Mouse (Mus musculus) heart, postnatal 25 days (tissue): Measurements from ENCODE around the gene Cops7b. TPM values are rescaled to one million over a fixed set of nuclear protein-coding genes. Genes with fewer than 3 reads are reported as not detected.

Experiments used
- DNase-seq: peaks from one replicate; pipeline ENCODE4 v3.0.0; 2022; ENCODE audit warnings: low spot score
- intact Hi-C: fragments of 180-260 bp; cut with DNase I; formaldehyde crosslinking; loops from one replicate; pipeline ENCODE4 v1.15.1; 2025
- total RNA-seq, 2 experiments: library from RNA; stranded (reverse); gene quantifications; 2 replicates each; pipeline ENCODE4 v1.2.3; 2021

The Cops7b gene
- total RNA-seq, 2 experiments from 2014 or later: 10.1 TPM

DNA sequence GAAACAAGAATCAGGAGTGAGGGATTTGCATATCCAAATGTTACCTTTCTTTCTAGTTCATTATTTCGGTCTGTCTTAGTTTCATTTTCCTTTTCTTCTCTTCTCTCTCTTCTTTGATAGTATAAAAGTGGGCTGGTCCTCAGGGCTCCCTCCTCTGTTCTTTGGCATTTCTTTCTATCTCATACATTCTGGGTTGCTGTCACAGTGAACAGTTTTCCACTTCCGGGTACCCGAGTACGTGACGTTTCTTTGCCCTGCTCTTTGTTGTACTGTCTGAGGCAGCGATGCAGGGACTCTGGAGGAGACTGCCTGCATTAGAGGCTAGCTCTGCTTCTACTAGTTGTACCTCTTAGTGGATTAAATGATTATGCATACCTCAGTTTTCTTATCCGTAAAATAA, 11.8 kb downstream of the Cops7b start:
- no peak for DNase-seq
- intact Hi-C loops: no loop called here

DNA sequence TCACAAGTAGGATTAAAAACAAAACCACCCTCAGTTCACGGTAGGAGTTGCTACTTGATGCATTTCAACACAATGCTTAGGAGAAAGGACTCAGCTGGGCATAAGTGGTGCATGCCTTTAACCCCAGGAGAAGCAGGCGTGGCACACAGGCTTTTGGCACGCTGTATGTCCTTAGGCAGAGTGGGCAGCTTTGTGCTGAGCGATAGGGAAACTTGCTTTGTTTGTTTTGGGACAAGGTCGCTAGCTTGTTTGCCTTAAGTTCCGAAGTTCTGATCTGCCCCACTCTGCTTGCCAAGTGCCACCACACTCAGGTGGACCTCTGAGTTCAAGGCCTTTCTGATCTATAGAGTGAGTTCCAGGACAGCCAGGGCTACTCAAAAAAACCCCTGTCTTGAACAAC, 12.6 kb downstream of the Cops7b start:
- no peak for DNase-seq
- intact Hi-C loops: no loop called here

DNA sequence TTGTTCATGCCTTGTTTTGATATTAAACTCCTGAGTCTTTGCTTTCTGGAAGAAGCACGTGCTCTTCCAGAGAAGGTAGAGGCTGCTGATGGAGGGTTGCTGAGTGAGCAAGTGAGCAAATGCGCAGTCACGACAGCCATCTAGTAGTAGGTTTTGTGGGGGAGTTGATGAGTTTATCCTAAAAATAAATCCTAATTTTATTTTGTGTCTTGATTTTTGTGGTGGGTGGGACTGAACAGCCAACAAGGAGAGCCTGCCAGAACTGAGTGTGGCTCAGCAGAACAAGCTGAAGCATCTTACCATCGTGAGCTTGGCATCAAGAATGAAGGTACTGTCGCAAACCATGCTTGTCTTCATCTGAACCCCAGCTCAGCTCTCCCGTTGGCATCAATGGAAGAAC, 13.8 kb downstream of the Cops7b start:
- intact Hi-C loops: no loop called here
- DNase-seq: no peak

DNA sequence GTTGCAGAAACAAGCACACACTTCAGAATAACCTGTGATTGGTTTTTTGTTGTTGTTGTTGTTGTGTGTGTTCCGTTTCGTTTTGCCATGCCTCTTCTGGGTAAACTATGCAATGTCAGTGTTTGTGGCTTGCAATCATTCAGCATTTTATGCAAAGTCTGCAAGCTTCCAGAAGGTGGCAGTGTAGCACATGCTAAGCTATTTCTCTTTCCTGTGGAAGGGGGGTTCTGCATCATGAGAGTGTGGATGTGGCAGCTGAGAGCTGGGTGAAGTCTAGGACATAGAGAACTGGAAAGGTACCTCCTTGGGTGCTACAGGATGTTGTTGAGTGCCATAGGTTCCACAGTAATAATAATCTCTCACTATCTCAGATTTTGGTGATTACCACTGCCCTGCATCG, 15.8 kb downstream of the Cops7b start:
- no peak for DNase-seq
- intact Hi-C loops: no loop called here

DNA sequence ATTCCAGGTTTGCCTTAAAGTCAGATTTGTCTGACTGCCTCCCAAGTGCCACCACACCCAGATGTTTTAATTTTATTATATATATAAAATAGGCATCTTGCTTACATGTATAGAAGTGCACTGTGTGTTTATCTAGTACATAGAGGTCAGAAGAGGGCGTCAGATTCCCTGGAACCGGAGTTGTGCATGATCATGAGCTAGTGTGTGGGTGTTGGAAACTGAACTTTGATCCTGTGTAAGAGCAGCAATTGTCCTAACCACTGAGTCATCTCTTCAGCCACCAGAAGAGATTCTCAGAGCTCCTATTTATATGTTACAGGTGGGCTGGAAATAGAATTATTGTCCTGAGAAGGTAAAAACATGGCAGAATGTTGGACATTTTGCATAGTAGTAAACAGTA, 17.4 kb downstream of the Cops7b start:
- intact Hi-C loops: no loop called here
- no peak for DNase-seq

DNA sequence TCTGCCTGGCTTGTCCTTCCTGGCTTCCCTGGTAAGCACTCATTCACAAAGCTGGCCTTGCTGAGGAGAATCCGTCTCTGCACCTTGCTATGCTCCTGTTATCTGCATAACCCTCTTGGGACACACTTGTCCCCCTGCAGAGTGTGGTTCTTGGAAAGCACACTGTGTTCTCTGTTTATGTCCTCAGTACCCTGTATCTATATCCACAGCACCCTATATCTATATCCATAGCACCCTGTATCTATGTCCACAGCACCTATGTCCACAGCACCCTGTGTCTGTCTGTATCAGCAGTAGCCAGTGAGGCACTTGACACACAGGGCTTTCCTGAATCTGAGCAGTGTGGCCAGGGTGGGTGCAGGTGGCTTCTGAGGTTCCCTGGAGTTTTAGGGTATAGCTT, 28.2 kb downstream of the Cops7b start:
- no peak for DNase-seq
- intact Hi-C loops: no loop called here

DNA sequence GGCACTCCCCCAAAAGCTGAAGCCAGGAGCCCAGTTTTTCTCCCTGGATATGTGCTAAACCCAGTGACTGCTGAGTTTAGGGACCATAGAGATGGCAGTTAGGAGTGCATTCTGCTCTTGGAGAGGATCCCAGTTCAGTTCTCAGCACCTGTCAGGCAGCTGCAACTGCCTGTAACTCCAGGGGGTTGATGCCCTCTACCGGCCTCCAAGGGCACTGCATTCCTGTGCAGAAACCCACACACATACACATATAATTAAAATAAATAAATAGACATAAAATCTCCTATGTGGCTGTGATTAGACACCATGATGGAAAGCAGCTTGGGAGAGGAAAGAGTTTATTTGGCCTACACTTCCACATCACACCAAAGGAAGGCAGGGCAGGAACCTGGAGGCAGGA, 29.4 kb downstream of the Cops7b start:
- intact Hi-C loops: no loop called here
- no peak for DNase-seq

DNA sequence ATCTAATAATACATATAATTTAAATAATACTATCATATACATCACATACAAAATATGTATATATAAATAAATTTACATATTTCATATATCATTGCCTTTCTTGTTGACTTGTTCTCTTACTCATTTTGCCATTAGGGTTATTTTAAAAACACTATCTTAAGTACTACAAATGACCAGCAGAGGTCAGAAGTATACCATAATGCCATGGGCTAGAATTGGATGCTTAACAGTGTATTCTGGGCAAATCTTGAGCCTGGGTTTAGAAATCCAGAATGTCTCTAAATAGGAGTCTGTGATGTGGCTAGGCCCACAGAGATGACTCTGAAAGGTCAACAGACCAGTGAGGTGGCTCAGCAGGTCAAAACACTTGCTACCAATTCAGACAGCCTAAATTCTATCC, 31.6 kb downstream of the Cops7b start:
- no peak for DNase-seq
- intact Hi-C loops: loop anchor here (1.0 kb wide), 1 partner anchor 428 kb away; no protein-coding TSS in a partner anchor

DNA sequence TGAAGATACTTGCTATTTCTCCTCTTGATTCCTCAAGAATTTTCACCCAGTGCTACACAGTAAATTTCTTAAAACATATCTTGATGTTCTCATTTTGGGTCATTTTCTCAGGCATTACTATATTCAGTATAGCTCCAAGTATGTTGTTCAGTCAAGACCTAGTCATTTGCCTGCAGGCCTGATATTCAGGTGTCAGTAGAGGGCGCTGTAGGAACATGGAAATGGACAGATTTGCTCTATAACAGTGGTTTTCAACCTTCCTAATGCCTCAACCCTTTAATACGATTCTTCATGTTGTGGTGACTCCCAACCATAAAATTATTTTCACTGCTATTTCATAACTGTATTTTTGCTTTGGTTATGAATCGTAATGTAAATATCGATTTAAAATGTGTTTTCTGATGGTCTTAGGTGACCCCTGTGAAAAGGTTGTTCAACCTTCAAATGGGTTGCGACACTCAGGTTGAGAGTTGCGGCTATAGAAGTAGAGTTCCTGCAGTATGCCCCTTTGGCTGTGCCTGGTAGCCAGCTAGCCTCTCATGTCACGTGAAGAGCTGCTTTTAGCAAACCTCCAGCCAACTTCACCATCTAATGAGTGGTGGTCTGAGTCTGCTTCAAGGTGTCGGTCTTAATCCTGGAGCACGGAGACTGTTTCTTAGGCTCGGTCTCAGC, 35.9 kb downstream of the Cops7b start:
- no peak for DNase-seq
- intact Hi-C loops: loop anchor here (2.0 to 5.0 kb wide), 2 partner anchors 422 to 569 kb away; no protein-coding TSS in a partner anchor

DNA sequence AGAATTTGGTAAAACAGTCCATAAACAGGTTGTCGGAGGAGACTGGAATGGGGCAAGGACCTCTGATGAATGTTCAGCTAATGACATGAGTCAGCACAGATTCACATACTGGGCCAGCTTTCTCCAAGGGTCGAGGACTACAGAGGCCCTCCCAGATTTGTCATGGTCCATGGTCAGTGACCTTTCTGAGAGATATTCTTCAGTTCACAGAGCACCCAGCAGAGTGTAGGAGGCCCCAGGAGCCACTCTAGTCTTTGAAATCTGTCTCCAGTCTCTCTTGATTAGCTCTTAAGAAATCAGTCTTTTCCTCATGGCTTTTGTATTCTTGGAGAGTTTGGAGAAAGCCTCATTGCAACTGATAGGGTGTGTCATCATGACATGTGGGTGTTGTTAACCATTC, 39.6 kb downstream of the Cops7b start:
- intact Hi-C loops: no loop called here
- no peak for DNase-seq

DNA sequence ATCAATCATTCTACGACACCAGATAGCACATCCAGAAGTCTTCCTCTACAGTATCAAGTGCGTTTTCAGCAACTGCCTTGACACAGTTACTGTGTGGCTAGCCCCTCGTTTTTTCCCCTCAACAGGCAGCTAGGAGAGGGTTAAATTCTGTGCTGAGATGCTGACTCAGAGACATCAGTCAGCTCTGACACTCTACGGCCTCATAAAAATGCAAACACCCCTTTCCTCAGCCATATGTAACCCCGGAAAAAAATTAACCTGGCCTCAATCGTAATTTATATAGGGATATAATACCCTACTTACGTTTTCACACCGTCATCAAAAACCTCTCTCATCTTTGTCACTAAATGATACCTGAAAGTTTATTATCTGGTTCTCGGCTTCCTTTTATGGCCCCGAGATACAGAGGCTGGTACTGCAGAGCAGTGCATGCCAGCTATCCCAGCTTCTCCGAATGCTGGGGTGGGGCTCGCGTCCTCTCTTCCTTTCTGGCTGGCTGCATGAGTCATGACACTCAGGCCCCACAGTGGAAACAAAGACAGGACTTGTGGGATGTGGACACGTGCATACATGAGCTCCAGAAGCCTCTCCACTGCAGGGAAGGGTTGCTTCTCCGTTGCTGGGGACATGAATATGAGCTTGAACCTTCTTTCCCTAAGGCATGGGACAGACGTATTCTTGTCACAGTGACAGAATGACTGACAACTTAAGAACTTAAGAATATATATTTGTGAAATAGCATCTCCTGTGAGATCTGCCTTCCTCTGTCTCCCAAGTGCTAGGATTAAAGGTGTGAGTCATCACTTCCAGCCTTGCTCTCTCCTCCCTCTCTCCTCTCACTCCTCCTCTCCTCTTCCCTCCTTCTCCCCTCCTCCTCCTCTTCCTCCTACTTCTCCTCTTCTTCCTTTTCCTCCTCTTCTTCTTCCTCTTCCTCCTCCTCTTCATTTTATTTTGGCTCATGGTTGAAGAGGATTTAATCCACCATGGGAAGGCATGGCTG, 40.6 kb downstream of the Cops7b start:
- no peak for DNase-seq
- intact Hi-C loops: no loop called here

DNA sequence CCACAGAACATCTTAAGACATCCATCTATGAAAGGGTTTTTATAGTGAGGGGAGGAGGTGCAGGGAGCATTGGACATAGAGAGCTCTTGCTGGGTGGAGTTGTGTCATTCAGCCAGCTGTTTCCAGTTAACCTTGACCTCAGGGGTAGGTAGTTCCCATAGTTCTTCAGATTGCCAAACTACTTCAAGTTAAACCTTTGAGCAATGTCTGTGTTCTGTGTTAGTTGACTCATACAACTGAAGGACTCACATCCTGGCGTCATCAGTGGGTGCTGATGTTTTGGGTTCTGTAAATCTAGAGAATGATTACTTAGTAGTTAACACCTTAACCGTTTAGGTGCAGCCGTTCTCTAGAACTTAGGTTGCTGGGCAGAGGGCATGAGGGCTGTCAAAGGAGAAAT, 45.6 kb downstream of the Cops7b start:
- intact Hi-C loops: no loop called here
- DNase-seq: no peak

DNA sequence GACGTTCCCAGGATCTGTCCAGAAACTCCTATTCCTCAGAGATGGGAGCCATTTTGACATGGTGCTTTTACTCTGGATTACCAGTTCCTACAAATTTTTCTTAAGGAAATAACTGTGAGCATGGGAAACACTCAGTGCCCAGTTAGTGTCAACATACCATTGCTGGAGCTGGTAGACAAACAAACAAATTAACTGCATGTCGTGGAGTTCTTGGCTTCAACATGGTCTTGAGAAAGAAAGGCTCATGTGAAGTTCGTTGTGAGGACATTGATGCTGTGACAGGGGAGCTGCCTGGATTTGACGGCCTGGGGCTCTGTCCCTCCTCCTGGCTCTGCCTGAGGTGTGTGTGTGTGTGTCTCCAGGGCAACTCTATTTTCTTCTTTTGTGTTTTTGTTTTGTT, 47.2 kb downstream of the Cops7b start:
- no peak for DNase-seq
- intact Hi-C loops: no loop called here

DNA sequence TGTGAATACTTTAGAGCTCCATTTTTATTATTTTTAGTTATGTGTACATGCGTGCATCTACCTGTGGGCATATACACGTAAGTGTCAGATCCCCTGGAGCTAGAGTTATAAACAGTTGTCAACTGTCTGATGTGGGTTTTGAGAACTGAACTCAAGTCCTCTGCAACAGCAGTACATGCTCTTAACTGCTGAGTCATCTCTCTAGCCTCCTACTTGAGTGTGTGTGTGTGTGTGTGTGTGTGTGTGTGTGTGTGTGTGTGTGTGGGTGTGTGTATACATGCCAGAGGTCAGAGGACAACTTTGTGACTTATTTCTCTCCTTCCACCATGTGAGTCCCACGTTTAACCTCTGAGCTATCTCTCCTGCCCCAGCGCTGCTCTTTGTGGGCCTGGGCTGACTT, 47.8 kb downstream of the Cops7b start:
- intact Hi-C loops: no loop called here
- DNase-seq: no peak

DNA sequence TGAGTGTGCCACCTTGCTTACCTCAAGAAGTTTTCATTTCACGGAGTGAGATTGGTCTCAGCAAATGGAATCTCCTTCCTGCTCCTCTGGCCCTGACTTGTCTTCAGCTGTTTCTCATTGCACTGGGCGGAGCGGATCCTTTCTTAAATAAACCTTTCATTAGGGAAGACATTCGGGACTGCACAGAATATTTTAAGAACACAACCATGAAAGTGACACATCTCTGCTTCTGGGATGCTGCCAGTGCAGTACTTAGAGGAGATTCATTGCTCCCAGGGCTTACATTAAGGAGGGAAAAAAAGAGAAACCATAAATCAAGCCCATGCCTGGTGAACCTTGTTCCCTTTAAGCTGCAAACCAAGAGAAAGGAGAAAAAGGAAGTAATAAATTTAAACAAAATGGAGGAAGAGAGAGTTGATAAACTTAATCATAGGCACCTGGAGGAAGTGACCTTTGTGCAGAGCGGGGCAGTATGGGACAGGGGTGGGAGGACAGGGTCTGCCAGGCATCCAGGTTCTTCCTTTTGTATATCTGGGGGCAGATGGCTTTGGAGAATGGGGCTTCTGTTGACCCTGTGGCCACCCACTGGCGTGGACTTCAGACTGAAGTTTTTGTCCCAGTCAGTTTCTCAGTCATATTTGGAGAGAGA, 50.2 kb downstream of the Cops7b start:
- DNase-seq: no peak
- intact Hi-C loops: no loop called here

DNA sequence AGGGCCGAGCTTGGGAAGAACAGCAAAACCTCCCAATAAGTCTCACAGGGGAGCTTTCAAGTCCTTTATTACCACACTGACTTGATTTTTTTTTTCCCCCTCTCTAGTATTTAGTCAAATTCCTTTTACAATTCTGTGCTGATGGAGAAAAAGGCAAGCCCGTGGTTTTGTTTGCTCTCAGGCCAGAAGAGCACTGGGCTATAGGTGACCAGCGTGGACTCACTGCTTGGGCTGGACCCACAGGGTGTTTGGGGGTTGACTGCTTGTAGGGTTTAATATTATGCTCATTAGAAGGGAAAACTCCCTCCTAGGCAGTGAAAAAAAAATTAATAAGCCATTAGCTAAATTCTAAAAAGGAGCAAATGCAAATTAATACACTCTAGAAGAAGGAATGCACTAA, 50.7 kb downstream of the Cops7b start:
- no peak for DNase-seq
- intact Hi-C loops: no loop called here

DNA sequence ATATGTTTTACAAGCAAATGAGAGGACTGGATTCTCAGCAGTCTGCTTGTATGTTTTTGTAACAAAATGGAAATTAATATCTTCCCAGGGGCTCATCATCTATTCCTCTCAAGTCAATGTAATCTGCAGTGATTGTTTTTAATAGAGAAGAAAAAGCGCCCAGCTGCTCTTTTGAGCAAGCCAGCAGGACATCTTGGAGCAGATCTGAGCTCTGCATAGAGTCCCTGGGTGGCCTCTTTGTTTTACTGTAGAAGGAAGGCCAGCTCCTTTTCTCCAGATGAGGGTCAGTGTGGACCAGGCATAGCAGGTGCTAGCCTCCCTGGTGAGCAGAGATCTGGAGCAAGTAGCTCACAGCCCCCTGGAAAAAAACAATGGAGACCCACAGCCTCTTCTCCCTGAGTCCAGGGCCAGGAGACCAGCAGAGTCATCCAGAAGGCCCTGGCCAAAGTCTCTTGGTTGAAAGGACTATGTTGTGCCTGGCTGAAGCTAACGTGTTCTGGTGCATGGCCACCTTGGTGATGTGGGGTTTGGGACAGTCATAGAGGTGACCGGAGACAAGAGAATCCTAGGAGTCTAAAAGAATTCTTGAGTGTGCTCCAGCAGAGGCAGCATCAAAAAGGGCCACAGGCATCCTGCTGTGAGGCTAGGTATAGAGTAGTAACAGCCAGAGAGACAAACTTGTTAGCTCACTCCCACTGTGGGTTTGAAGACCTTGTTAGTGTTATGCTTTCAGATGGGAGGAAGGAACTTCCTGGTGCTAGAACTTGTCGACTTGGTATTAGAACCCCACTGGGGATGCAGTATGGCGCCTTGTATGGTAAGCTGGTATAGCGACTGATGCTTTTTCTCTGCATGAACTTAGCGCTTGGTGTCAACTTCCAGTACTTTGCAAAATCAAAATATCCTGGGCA, 51.4 kb downstream of the Cops7b start:
- no peak for DNase-seq
- intact Hi-C loops: no loop called here

DNA sequence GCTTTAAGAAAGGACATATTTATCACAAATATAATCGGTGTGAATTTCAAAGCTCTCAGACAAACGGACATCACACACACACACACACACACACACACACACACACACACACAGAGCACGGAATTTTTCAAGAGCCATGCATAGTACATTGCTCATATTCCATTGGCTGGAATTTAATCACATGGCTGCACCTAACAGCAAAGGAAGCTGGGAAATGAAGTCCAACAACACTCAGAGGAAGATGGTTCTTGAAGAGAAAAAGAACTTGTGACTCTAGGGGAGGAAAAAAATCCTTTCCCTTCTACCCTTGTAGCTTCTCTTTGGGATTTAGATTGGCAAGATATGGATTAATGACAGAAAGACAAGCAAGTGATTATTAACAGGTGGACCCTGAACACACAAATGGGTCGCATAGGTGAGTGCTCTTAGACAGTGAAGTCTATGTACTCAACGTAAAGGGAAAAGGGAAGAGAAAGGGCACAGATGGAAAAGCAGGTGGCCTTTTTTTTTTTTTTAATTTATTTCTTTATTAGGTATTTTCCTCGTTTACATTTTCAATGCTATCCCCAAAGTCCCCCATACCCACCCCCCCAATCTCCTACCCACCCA, 52.2 kb downstream of the Cops7b start:
- DNase-seq: no peak

DNA sequence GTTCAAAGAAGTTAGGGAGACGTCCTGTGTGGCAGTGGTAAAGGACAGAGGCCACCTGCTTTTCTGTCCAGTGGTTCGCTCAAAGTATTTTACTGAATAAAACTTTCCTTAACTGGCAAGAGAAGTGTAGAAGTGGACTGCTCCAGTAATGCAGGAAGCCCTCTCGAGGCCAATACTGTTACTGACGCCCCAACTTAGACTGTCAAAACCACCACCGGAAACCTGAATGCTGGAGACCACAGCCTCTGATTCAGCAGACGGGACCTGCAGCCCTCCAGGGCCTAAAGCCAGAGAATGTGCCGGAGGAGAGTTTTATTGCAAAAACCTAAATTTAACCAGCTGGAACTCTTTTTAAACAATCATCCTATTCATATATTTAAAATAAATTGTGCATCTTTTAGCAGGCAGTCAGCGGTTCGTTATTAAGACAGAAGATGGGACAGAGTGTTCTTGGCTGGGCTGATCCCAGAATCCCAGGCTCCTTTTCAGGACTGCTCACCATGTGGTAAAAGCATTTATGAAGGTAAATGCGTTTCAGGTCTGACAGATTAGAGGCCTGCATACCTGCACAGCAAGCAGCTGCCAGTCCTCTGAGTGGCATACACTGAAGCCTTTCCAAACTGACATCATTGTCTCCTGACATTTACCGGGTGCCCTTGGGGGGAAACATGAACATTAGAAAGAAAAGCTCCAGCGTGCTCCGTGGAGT, 60.6 kb downstream of the Cops7b start:
- DNase-seq: no peak
- intact Hi-C loops: no loop called here

More for the DNA sequence above, 52.2 kb downstream of the Cops7b start:
- intact Hi-C loops: no loop called here
